Comparison of ENCODE assay signal across 27 mouse cellular contexts in genomic region chr17:67165876-67166275, GRCm38 (mm10).
DNase-seq lines count a peak whose midpoint lies in the region; ATAC-seq lines count a peak whose summit lies in the region.
"Had no signal": no experiment of that assay in that cellular context is flagged by ENCODE, and none has a peak within 500 bp of the region (broad histone marks: within the 10 kb centered on the region; RNA-seq: fewer than 3 reads in every experiment).

No protein-coding gene starts in this region.

- ATAC-seq in hindbrain, embryonic 11.5 days (ENCODE audit: low FRiP score): no peak
- ATAC-seq: forebrain, postnatal 0 days; midbrain, embryonic 15.5 days had no signal

- H3K36me3 ChIP-seq in hindbrain, embryonic 11.5 days (ENCODE audit: control insufficient read depth, insufficient read depth, low read length): no peaks in the 10 kb centered on the region
- H3K36me3 ChIP-seq: forebrain, embryonic 12.5 days; liver, embryonic 15.5 days; midbrain, embryonic 15.5 days had no signal

- H3K27me3 ChIP-seq in hindbrain, embryonic 11.5 days (ENCODE audit: control insufficient read depth, insufficient read depth, low read length): no peaks in the 10 kb centered on the region
- H3K27me3 ChIP-seq: forebrain, embryonic 12.5 days; liver, embryonic 15.5 days; midbrain, embryonic 15.5 days had no signal

- no peaks in the 10 kb centered on the region for H3K9me3 ChIP-seq in hindbrain, embryonic 11.5 days (ENCODE audit: control insufficient read depth, low read length)
- H3K9me3 ChIP-seq: forebrain, embryonic 12.5 days; liver, embryonic 15.5 days; midbrain, embryonic 15.5 days had no signal

- H3K9ac ChIP-seq in hindbrain, embryonic 11.5 days (ENCODE audit: low read depth, low read length): no peak overlapping the region
- H3K9ac ChIP-seq: forebrain, embryonic 12.5 days; forebrain, postnatal 0 days; hindbrain, embryonic 14.5 days; liver, embryonic 15.5 days; midbrain, embryonic 15.5 days had no signal

- 82% methylated on average over 2 of the region's 2 CpGs for WGBS in hindbrain, embryonic 11.5 days

- H3K4me2 ChIP-seq in hindbrain, embryonic 11.5 days (replicated peaks; ENCODE audit: low read depth, low read length): no peak overlapping the region
- H3K4me2 ChIP-seq: forebrain, embryonic 12.5 days; heart, embryonic 11.5 days; hindbrain, embryonic 14.5 days; liver, embryonic 15.5 days; midbrain, embryonic 15.5 days had no signal

- no peak overlapping the region for H3K27ac ChIP-seq in hindbrain, embryonic 11.5 days (ENCODE audit: low read depth, low read length)
- H3K27ac ChIP-seq: forebrain, embryonic 12.5 days; hindbrain, embryonic 14.5 days; liver, embryonic 15.5 days; macrophage; midbrain, embryonic 15.5 days had no signal

- H3K4me1 ChIP-seq in hindbrain, embryonic 11.5 days (replicated peaks; ENCODE audit: control insufficient read depth, insufficient read depth, low read length): no peaks in the 10 kb centered on the region
- H3K4me1 ChIP-seq: liver, embryonic 15.5 days; midbrain, embryonic 15.5 days had no signal

- no peak overlapping the region for H3K4me3 ChIP-seq in hindbrain, embryonic 11.5 days (ENCODE audit: low read depth, low read length)
- H3K4me3 ChIP-seq: erythroblast, embryonic 14.5 days; forebrain, embryonic 12.5 days; liver, embryonic 15.5 days; midbrain, embryonic 15.5 days had no signal

- DNase-seq in gastrocnemius, adult 18-20 months (ENCODE audit: low spot score): peak; percentile 31
- no peak for DNase-seq in gastrocnemius, adult 8-10 months (ENCODE audit: low spot score in 2 of 2)
- peak; percentile 14 for DNase-seq in fat pad, adult 2 months (ENCODE audit: extremely low read depth, low read depth, low spot score)
- peak; percentile 47 for DNase-seq in lung, postnatal 10 days
- DNase-seq in skeletal muscle tissue, adult 2 months (ENCODE audit: low read depth, low spot score): peak; percentile 20
- no peak for DNase-seq in hindbrain, embryonic 11.5 days (ENCODE audit: low spot score)
- no peak for DNase-seq in urinary bladder, adult 2 months (ENCODE audit: low spot score)
- DNase-seq: adrenal gland, postnatal 25 days; cerebellum, adult 11-12 months; cerebellum, adult 9-11 months; forebrain, postnatal 0 days; gastrocnemius, postnatal 25 days; heart, postnatal 4 days; kidney, adult 11 months; kidney, postnatal 14 days; layer of hippocampus, adult 9-11 months; liver; right cerebral cortex, adult 18-20 months; thymus, adult 2 months; thymus, postnatal 36 days had no signal

Comparison
In these comparisons a context has a peak if more than half of its experiments do, and no peak if none do; other contexts are left out.
1. DNase-seq: peak in gastrocnemius, adult 18-20 months (single experiment), fat pad, adult 2 months (single experiment), lung, postnatal 10 days (single experiment) and skeletal muscle tissue, adult 2 months (single experiment); none in gastrocnemius, adult 8-10 months (0 of 2), hindbrain, embryonic 11.5 days (single experiment) and urinary bladder, adult 2 months (single experiment).